Mouse (Mus musculus) heart, adult 2 months (tissue): Measurements from ENCODE around the gene Gm21987. TPM values are rescaled to one million over a fixed set of nuclear protein-coding genes. Genes with fewer than 3 reads are reported as not detected.

Source experiments
- DNase-seq, 2 experiments: peaks; one replicate each; pipeline ENCODE4 v3.0.0; 2021
- H3K27ac ChIP-seq: fragments of 200-600 bp; 2 replicates; pipeline ENCODE4 v1.8.1; 2022
- H3K27me3 ChIP-seq: fragments of 200-500 bp; 2 replicates; pipeline ENCODE4 v1.6.1; 2012; ENCODE audit warnings: mild to moderate bottlenecking, low read length, inconsistent platforms, mixed read lengths; ENCODE audit not compliant: control insufficient read depth, insufficient read depth
- H3K36me3 ChIP-seq: fragments of 200-500 bp; 2 replicates; pipeline ENCODE4 v1.6.1; 2012; ENCODE audit warnings: low read length, inconsistent platforms; ENCODE audit not compliant: control insufficient read depth, insufficient read depth
- H3K4me1 ChIP-seq: fragments of 200-500 bp; 2 replicates; pipeline ENCODE4 v1.6.1; 2011; ENCODE audit warnings: low read length; ENCODE audit not compliant: control insufficient read depth, insufficient read depth
- H3K4me3 ChIP-seq: fragments of 200-600 bp; 2 replicates; pipeline ENCODE4 v1.8.1; 2022
- H3K79me2 ChIP-seq: fragments of 200-500 bp; replicated peaks from 2 replicates; pipeline ENCODE4 v1.6.1; 2012; ENCODE audit warnings: mild to moderate bottlenecking, inconsistent platforms, low read length, moderate library complexity, mixed read lengths; ENCODE audit not compliant: control insufficient read depth, insufficient read depth
- H3K9ac ChIP-seq: fragments of 200-500 bp; 2 replicates; pipeline ENCODE4 v1.6.1; 2012; ENCODE audit warnings: low read depth, mild to moderate bottlenecking, control low read depth, inconsistent platforms, low read length, mixed read lengths
- CTCF ChIP-seq: fragments of 200-600 bp; IDR thresholded peaks from 2 replicates; pipeline ENCODE4 v1.8.1; 2022; ENCODE audit warnings: antibody characterized with exemption, mild to moderate bottlenecking, moderate library complexity
- EP300 ChIP-seq: fragments of 200-500 bp; IDR thresholded peaks from 2 replicates; pipeline ENCODE4 v1.6.1; 2011; ENCODE audit warnings: low read depth, low read length, control low read depth; ENCODE audit not compliant: insufficient read depth
- POLR2A ChIP-seq: fragments of 200-500 bp; IDR thresholded peaks from 2 replicates; pipeline ENCODE4 v1.6.1; 2011; ENCODE audit warnings: mild to moderate bottlenecking, low read depth, low read length, control low read depth; ENCODE audit not compliant: insufficient read depth
- whole genome bisulfite sequencing: fragments of 180-500 bp; shearing (Covaris S2); methylation state at CpG from one replicate; pipeline ENCODE4 v1.1.7; 2018; 5-methylcytosine and 5-hydroxymethylcytosine counted together
- intact Hi-C: fragments of 180-260 bp; cut with DNase I; formaldehyde crosslinking; loops from one replicate; pipeline ENCODE4 v1.15.1; 2025
- polyA plus RNA-seq: library from polyadenylated mRNA; depleted of rRNA; stranded (reverse); fragments of >200 nt; gene quantifications from 2 replicates; pipeline ENCODE4 v1.2.3, GENCODE M21; 2012; rRNA removed
- total RNA-seq, 2 experiments: library from RNA; stranded (reverse); gene quantifications; 2 replicates each; pipeline ENCODE4 v1.2.3; 2021

Gm21987 gene
- total and polyA plus RNA-seq, 3 experiments = not detected

DNA sequence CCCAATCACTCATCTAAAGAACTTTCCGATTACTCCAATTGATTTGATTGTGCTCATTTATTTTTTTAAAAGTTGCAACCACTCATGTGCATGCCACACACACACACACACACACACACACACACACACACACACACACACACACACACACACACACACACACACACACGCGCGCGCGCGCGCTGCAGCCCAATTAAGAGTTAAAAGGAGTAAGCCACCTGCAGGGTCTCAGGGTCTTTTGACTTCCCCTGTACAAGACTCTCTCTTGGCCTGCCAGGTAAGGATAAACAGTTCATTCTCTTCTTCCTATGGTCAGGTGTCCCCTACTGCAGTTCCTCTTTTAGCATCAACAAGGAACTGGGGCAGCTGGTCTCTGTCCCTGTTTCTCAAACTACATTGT lies 61.6 kb downstream of the Gm21987 start:
- DNase-seq = no peak
- Histone ChIP-seq H3K79me2 (no peaks in the 10 kb centered on the region), H3K27me3 (no peaks in the 10 kb centered on the region), H3K4me3 (no peak overlapping the region), H3K9ac (no peak overlapping the region), H3K36me3 (no peaks in the 10 kb centered on the region), H3K27ac (no peak overlapping the region), H3K4me1 (no peaks in the 10 kb centered on the region)
- no peak for TF ChIP-seq CTCF
- no peak for TF ChIP-seq POLR2A
- no peak for TF ChIP-seq EP300
- intact Hi-C loops = no loop called here
- 95% methylated on average over 8 of the region's 8 CpGs for WGBS

Other genes with a start within 250 kb of the Gm21987 start
- gene Nr1i2, start 52.2 kb upstream of the Gm21987 start, total RNA-seq = not detected
- 0.15 TPM in 1 of 2 replicates, not detected in the other for gene Nr1i2, start 52.2 kb upstream of the Gm21987 start, polyA plus RNA-seq
- gene Maats1, start 4.9 kb upstream of the Gm21987 start, total RNA-seq = not detected
- gene Maats1, start 4.9 kb upstream of the Gm21987 start, polyA plus RNA-seq = 0.20 TPM in 1 of 2 replicates, not detected in the other
- gene Cox17, start within 50 bp of the Gm21987 start, total RNA-seq = 100 to 1,000 TPM; 295 to 358 TPM
- gene Cox17, start within 50 bp of the Gm21987 start, polyA plus RNA-seq = 190 and 221 TPM in 2 replicates
- gene Popdc2, start 15.2 kb downstream of the Gm21987 start, total RNA-seq = 100 to 1,000 TPM; 462 to 476 TPM
- gene Popdc2, start 15.2 kb downstream of the Gm21987 start, polyA plus RNA-seq = 695 and 745 TPM in 2 replicates
- gene Pla1a, start 86.1 kb downstream of the Gm21987 start, total RNA-seq = 1 to 10 TPM; 6.8 to 8.8 TPM
- 9.6 and 13.6 TPM in 2 replicates for gene Pla1a, start 86.1 kb downstream of the Gm21987 start, polyA plus RNA-seq
- gene Adprh, start 105.7 kb downstream of the Gm21987 start, total RNA-seq = 10 to 100 TPM; 23.4 to 25.2 TPM
- 21.0 and 27.9 TPM in 2 replicates for gene Adprh, start 105.7 kb downstream of the Gm21987 start, polyA plus RNA-seq
- under 1 TPM; 0.86 to 0.89 TPM for gene Cd80, start 108.5 kb downstream of the Gm21987 start, total RNA-seq
- gene Cd80, start 108.5 kb downstream of the Gm21987 start, polyA plus RNA-seq = 0.59 and 0.88 TPM in 2 replicates
- 10 to 100 TPM; 60.4 to 66.1 TPM for gene Timmdc1, start 175.6 kb downstream of the Gm21987 start, total RNA-seq
- gene Timmdc1, start 175.6 kb downstream of the Gm21987 start, polyA plus RNA-seq = 22.2 and 27.0 TPM in 2 replicates
- gene Poglut1, start 203.2 kb downstream of the Gm21987 start, total RNA-seq = 10 to 100 TPM; 10.8 to 11.0 TPM
- gene Poglut1, start 203.2 kb downstream of the Gm21987 start, polyA plus RNA-seq = 12.9 and 18.0 TPM in 2 replicates
- gene Tmem39a, start 211.7 kb downstream of the Gm21987 start, total RNA-seq = 10 to 100 TPM; 18.3 to 21.8 TPM
- 45.3 and 65.2 TPM in 2 replicates for gene Tmem39a, start 211.7 kb downstream of the Gm21987 start, polyA plus RNA-seq